Mouse (Mus musculus) layer of hippocampus, adult 2 months (tissue): ENCODE results near the gene Crygn. TPM values are rescaled to one million over a fixed set of nuclear protein-coding genes. Genes with fewer than 3 reads are reported as not detected.
A peak's percentile ranks its signal among the peaks of the same experiment; 100 is the strongest.
"Not testable (repeated sequence)": the region's sequence is repeated elsewhere in the genome, so short reads cannot be mapped to it uniquely, and the experiment has no call there.

Experiments
- DNase-seq, 2 experiments: peaks; one replicate each; pipeline ENCODE4 v3.0.0; 2022; ENCODE audit warnings: low spot score in 2 of 2
- H3K27ac ChIP-seq: fragments of 200-600 bp; 2 replicates; pipeline ENCODE4 v1.8.1; 2022
- H3K4me3 ChIP-seq: fragments of 200-600 bp; 2 replicates; pipeline ENCODE4 v1.8.1; 2022; ENCODE audit warnings: mild to moderate bottlenecking
- CTCF ChIP-seq: fragments of 200-600 bp; conservative IDR thresholded peaks from 2 replicates; pipeline ENCODE4 v1.8.1; 2022; ENCODE audit warnings: antibody characterized with exemption, mild to moderate bottlenecking, moderate library complexity
- total RNA-seq, 2 experiments: library from RNA; stranded (reverse); gene quantifications; 2 replicates each; pipeline ENCODE4 v1.2.3; 2021

Crygn gene
- total RNA-seq, 2 experiments from 2014 or later, result not detected

DNA sequence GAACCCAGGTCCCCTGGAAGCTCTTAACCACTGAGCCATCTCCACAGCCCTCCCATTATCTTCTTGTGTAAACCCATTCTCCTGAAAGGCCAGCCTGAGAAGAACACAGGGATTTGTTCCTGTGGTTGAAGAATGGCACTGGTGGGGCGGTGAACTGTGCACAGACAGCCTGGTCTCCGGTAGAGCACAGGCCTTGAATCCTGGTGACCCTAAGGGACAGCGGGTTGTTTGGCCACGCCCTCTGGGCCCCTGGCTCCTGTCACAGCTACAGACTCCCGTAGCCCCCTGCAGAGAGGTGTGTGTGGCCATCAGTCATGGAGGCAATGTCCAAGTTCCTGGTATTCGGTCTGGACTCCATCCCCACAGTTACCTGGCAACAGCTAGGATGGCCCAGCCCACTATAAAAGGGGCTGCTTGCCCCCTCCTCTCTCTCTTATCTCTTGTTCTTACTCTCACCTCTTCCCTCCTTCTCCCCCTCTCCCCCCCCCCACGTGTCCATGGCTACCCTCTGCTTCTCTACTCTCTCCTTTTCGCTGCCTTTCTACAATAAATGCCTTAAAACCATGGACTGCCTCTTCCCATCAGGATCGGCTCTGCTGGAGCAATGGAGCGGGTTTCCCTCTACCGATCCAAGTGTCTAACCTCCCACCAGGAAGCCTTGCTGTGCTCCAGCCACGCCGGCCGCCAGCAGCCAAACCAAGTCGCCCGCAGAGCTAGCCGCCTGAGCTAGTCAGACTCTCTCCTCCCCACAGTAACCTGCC is 20.5 kb upstream of the Crygn start:
- Histone ChIP-seq H3K27ac (no peak overlapping the region), H3K4me3 (no peak overlapping the region)
- no peak for TF ChIP-seq CTCF
- DNase-seq, result no peak

DNA sequence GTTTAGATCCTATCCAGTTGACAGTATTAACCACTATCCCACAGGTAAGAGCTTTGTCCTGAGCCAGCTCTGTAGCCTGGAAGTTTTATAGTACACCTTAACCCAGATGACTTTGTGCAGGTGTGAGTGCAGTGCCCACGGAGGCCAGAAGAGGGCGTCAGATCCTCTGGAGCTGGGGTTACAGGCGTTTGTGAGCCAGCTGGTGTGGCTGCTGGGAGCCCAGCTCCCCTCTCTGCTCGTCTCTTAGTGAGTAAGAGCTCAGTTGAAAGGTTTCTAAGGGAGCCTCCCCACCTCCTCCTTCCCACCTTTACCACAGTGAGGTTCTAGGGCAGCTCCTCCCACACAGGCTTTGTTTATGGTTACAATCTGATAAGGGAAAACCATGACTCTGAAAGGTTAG is 18.9 kb upstream of the Crygn start:
- H3K27ac ChIP-seq, result no peak overlapping the region
- no peak for DNase-seq
- peak; percentile 40 for TF ChIP-seq CTCF
- H3K4me3 ChIP-seq, result no peak overlapping the region

DNA sequence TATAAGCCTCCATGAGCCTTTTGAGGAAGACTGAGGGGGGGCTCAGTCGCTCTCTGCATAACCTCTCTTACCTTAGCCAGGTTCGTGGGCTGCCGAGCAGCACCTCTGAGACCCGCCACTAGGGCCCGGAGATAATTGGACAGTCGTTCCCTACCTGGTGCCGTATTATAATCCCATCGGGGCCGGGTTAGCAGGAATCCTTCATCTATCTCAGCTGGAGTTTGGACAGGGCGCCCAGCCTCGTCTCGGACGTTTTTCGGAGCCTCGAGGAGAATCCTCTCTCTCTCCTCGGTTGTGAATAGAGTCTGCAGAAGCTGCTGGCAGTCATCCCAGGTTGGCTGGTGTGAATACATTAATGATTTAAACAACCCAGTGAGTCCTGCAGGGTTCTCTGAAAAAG is 16.7 kb upstream of the Crygn start:
- H3K4me3 ChIP-seq, DNase-seq, H3K27ac ChIP-seq: not testable (repeated sequence)
- 0 out of 2 replicates have a peak, but pooled peaks have one; percentile 6 for TF ChIP-seq CTCF

DNA sequence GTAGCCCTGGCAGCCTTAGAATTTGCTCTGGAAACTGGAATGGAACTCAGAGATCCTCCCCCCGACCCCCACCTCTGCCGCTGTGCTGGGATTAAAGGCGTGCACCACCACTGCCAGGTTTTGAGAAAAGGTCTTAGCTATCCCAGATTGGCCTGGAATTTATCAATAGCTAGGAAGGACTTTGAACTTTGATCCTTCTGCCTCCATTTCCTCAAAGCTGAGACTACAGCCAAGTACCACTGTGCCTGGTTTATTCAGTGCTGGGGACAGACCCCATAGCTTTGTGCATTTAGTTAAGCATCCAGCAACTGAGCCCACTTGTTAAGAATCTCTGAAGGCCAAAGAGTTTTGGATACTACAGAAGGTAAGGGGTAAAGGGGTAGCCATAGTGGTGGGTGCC is 877 bp downstream of the Crygn start:
- no peak for DNase-seq
- TF ChIP-seq CTCF, result no peak
- Histone ChIP-seq H3K27ac (no peak overlapping the region), H3K4me3 (no peak overlapping the region)

DNA sequence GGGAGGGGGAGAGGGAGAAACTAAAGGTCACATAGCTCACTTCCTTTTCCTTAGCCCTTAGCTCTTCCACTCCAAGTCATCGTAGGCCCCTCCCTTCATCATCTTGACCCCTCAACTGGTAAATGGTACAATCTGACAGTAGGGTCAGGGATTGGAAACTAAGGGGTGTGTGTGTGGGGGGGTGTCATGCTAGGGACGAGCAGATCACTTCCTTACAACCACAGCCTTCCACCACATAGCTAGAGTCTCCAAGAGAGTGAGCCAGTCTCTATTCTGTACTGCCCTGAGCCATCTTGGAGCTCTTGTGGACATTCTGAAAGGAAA is 5.7 kb downstream of the Crygn start:
- no peak overlapping the region for H3K27ac ChIP-seq
- DNase-seq, result no peak
- TF ChIP-seq CTCF, result no peak
- H3K4me3 ChIP-seq, result no peak overlapping the region

DNA sequence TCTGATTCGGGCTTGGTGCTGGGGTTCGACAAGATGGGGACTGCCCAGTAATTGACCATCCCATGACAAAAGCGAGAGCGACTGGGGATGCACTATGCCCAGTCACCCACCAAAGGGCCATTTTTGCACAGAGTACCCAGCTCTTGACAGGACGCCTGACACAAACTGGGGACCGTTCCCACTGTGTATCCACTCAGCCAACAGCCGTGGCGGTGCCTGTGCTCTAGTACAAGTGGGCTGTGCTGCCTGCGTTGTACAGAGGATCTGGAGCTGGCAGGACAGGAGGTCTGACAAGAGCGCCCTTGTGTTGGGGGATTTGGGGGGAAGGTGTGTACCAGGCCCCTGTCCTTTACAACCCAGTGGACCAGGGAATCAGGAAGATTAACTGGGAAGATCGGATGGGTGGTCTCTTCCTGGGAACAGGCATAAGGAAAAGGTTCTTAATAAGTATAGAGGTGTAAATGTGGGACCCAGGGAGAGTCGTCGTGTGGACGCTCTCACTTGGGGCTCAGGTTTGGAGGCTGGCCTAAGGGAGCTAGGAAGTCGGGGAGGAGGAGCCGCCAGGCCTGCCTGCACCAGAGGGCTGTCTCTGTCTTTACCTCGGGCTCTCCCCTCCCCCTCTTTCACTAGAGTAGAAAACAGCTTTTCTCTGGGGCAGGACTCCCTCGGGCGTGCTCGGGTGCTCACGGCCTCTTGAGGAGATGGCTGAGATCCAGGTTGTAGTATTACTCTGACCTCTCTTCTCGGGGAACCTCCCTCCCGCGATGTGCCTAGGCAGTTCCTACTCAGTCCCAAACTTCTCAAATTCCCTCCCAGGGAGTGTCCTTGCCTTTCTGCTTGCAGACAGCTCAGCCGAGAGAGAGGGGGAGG is 6.3 kb downstream of the Crygn start:
- TF ChIP-seq CTCF, result no peak
- Histone ChIP-seq H3K27ac (peak overlapping the region; percentile 93), H3K4me3 (peak overlapping the region; percentile 73)
- DNase-seq, result no peak

DNA sequence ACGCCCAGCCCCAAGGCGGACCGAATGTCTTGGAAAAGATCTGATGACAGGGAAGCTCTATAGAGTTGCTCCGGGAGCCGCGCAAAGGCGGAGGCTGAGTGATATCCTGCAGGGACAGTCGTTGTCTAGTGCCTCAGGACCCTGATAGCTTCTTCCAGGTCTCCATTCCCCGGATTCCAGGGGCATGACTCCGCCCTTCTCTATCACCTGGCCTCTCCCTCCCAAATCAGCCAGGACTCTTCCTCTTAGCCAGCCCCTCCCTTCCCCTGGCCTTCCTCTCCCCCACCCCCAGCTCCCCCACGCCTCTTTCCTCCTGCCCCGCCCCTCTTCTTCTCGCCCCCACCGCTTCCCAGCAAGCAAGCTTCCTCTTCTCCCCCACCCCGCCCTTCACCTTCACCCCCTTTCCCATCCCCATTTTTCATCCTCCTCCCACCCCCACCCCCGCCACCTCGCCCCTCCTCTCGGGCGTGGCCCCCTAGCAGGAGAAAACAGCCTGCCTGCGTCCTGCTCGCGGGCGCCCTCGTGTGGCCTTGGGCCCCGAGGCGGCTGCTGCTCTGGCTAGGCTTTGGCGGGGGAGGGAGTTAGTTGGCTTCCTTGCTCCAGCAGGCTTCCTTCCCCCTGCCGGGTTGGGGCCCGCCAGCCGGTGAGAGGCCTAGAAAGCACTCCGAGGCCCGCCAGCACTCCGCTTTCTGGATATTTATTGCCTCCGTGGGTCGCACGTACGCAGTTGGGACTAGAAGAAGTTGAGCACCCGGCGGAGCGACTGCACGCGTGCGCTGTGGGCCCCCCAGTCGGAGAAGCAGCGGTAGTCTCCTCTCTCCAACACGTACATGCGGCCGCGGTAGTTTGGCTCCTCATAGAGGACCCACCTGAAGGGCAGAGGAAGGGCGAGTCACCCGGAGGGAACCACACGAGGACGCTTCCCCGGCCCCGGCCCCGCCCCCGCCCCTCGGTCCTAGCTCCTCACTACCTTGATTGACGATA is 7.2 kb downstream of the Crygn start:
- Histone ChIP-seq H3K4me3 (peak overlapping the region; percentile 73), H3K27ac (peak overlapping the region; percentile 93)
- peak; percentile 76 for TF ChIP-seq CTCF
- peak; percentile 84 to 90 for DNase-seq

DNA sequence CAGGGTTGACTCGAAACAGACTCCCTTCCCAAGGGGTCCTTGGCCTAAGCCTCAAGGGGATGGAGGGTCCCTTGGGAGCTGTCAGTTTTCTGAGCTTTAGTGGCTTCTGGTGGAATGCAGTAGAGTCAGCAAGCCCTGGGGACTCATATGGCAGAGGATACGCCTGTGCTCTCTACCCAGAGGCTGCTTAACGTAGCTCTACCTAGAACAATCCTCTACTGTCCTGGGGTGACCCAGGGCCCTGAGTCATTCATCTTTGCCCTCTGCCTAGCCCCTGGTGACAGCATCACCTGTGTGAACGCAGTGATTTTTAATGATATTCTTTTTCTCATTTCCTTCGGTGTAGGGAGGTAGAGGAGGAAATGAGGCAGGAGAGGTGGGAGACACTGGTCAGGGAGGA is 8.1 kb downstream of the Crygn start:
- peak overlapping the region; percentile 73 for H3K4me3 ChIP-seq
- no peak for DNase-seq
- no peak for TF ChIP-seq CTCF
- H3K27ac ChIP-seq, result peak overlapping the region; percentile 93

DNA sequence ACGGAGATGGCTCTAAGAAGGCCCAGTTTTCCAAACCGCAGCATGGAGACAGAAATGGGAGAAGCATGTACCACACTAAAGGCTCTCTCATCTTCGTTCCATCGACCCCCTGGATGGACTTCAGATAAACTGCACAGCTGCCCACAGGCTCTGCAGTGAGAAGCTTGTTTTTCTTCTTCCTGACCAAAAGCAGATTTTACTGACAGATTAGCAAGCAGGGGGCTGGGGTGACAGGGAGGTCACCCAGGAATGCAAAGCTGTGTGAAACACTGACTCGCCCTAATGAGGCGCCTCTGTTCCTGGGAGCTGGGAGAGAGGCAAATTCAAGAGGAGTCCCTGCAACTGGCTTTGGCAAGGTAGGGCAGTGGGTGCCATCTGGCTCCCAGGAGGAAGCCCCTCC is 10.3 kb downstream of the Crygn start:
- no peak for DNase-seq
- no peak overlapping the region for H3K4me3 ChIP-seq
- no peak overlapping the region for H3K27ac ChIP-seq
- no peak for TF ChIP-seq CTCF

DNA sequence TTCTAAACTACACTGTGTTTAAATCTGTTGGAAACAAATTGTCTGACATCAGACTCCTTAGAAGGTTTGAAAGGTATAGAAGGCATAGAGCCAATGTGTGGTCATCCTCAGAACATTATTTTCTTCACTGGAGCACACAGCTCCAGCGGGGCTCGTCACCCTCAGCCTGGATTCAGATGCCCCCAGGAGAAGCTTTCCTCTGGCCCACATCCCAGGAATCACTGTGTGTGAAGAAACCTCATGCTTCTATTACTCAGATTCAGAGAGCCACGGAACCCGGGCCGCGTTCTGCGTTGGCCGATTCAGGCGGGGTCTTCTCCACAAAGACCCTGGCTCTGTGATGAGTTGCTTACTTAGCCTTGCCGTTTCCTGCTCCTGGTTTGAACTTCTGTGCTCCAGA is 13.9 kb downstream of the Crygn start:
- Histone ChIP-seq H3K27ac (no peak overlapping the region), H3K4me3 (no peak overlapping the region)
- no peak for TF ChIP-seq CTCF
- DNase-seq, result no peak

DNA sequence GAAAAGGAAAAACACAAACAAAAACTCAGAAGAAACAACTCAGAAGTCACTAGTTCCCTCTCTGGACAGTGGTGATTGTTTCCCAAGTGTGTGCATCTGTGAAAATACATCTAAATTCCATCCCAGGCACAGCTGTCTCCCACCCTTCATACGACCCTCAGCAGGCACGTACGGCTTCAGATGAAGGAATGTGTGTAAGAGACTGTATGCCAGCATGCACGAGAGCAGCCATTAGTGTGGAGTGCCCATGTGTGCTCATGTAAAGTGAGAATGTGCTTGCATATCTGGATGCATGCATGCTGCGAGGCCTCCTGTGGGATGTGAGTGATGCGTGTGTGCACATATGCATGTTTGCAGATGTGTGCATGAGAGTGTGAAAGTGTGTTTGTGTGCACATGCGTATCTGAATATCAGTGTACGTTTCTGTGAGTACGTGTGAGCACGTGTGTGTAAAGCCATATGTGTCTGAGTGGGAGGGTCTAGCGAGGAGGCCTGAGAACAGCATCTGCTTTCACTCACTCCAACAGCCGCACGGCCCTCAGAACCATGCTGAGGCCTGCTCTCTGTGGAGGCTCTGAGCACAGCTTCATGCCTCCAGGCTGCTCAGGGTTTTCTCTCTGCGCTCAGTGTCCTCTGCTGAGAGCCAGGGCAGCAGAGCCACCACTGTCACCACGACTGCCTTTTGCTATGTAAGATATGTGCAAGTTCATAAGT is 16.5 kb downstream of the Crygn start:
- Histone ChIP-seq H3K4me3 (no peak overlapping the region), H3K27ac (no peak overlapping the region)
- no peak for TF ChIP-seq CTCF
- no peak for DNase-seq

DNA sequence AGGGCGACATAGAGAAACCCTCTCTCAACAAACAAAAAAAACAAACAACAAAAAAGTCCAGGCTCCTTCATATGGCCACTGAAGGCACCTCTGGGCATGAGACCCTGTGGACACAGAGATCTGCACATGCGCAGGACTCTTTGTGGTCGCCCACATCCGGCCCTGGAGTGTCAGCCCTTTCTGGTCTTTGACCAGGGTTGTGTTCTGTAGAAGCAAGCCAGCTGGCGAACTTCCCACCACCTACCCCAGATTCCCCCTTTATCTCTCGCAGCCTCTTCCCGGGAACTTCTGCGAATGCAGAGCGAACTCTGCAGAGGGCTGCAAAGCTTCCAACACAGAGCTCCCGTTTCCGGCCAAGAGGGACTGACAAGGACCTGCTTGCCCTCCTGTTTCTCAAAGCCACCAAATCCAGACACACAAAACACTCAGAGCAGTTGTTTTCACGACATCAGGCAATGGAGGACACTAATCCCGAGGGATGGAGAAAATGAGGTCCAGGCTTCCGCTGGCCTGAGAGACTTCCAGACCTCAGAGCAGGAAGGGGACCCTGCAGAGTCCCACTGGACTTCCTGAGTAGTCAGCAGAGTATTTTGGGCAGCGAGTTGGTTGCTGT is 18.6 kb downstream of the Crygn start:
- H3K27ac ChIP-seq, result peak overlapping the region; percentile 57
- no peak overlapping the region for H3K4me3 ChIP-seq
- TF ChIP-seq CTCF, result no peak
- DNase-seq, result peak in 1 of 2 experiments; percentile 13
